ENCODE assay signal across 8 mouse cellular contexts in the genomic region with DNA sequence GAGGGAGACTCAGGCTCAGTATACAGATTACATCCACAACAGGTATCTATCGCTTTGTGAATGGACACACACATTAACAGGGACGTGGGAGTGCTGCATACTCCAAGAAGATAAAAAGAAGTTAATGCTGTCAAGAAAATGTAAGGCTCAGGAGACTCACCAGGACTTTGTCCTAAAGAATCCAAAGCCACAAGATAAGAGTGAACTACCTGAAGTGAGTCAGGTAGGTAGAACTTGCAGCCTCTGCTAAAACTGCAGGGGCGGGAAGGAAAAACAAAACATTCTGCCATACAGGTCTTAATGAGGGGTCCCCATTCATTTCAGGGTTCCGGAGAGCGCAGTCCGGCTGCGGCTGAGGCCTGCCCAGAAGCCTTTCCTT. TPM values are rescaled to one million over a fixed set of nuclear protein-coding genes. Genes with fewer than 3 reads are reported as not detected.
DNase-seq lines count a peak whose midpoint lies in the region; ATAC-seq lines count a peak whose summit lies in the region.

No protein-coding gene starts in this region.

- no peaks in the 10 kb centered on the region for H3K27me3 ChIP-seq in neural tube, embryonic 11.5 days (ENCODE audit: control insufficient read depth, insufficient read depth, low read length)
- no peaks in the 10 kb centered on the region for H3K27me3 ChIP-seq in limb, embryonic 15.5 days
- H3K27me3 ChIP-seq in stomach, embryonic 16.5 days (ENCODE audit: control insufficient read depth, insufficient read depth, low read length) = no peaks in the 10 kb centered on the region

- H3K9ac ChIP-seq in neural tube, embryonic 11.5 days (ENCODE audit: low read length) = peak overlapping the region; percentile 85
- peak overlapping the region; percentile 95 for H3K9ac ChIP-seq in limb, embryonic 15.5 days
- peak overlapping the region; percentile 95 for H3K9ac ChIP-seq in stomach, embryonic 16.5 days (ENCODE audit: low read length)

- no peaks in the 10 kb centered on the region for H3K36me3 ChIP-seq in neural tube, embryonic 11.5 days (ENCODE audit: control insufficient read depth, insufficient read depth, low read length)
- H3K36me3 ChIP-seq in limb, embryonic 15.5 days = no peaks in the 10 kb centered on the region
- H3K36me3 ChIP-seq in stomach, embryonic 16.5 days (ENCODE audit: control insufficient read depth, insufficient read depth, low read length) = no peaks in the 10 kb centered on the region

- DNase-seq in embryo, embryonic 10.5 days (ENCODE audit: low spot score) = peak; percentile 1
- no peak for DNase-seq in embryo, embryonic 9.5 days (ENCODE audit: extremely low spot score)
- DNase-seq in neural tube, embryonic 11.5 days (ENCODE audit: low spot score) = no peak
- DNase-seq in neural tube, embryonic 10.5 days (ENCODE audit: extremely low spot score, low spot score) = no peak
- DNase-seq in right cerebral cortex, postnatal 25 days = no peak

- no peak for ATAC-seq in neural tube, embryonic 11.5 days (ENCODE audit: insufficient read depth, low FRiP score, low TSS enrichment)
- no peak for ATAC-seq in limb, embryonic 15.5 days (ENCODE audit: insufficient number of reproducible peaks, low FRiP score, low TSS enrichment, low read depth)
- no peak for ATAC-seq in stomach, embryonic 16.5 days (ENCODE audit: insufficient read depth, low FRiP score)
- ATAC-seq in frontal cortex, adult (ENCODE audit: low TSS enrichment) = no peak

- no peaks in the 10 kb centered on the region for H3K9me3 ChIP-seq in neural tube, embryonic 11.5 days (ENCODE audit: control insufficient read depth, low read length)
- no peaks in the 10 kb centered on the region for H3K9me3 ChIP-seq in limb, embryonic 15.5 days
- no peaks in the 10 kb centered on the region for H3K9me3 ChIP-seq in stomach, embryonic 16.5 days (replicated peaks; ENCODE audit: control insufficient read depth, low read length)

- H3K27ac ChIP-seq in neural tube, embryonic 11.5 days (ENCODE audit: low read depth, low read length) = no peak overlapping the region
- peak overlapping the region; percentile 89; the same call in 1 of the 2 replicates for H3K27ac ChIP-seq in limb, embryonic 15.5 days
- H3K27ac ChIP-seq in stomach, embryonic 16.5 days (ENCODE audit: low read length) = peak overlapping the region; percentile 74; the same call in 1 of the 2 replicates

- 15% methylated on average over 7 of the region's 7 CpGs for WGBS in neural tube, embryonic 11.5 days
- 11% methylated on average over 7 of the region's 7 CpGs for WGBS in limb, embryonic 15.5 days
- 9% methylated on average over 7 of the region's 7 CpGs for WGBS in stomach, embryonic 16.5 days

- peak overlapping the region; percentile 96 for H3K4me3 ChIP-seq in neural tube, embryonic 11.5 days (ENCODE audit: low read depth, low read length)
- peak overlapping the region; percentile 99 for H3K4me3 ChIP-seq in limb, embryonic 15.5 days
- H3K4me3 ChIP-seq in stomach, embryonic 16.5 days (replicated peaks; ENCODE audit: low read length) = peak overlapping the region; percentile 77

- peak overlapping the region; percentile 81 for H3K4me2 ChIP-seq in neural tube, embryonic 11.5 days (ENCODE audit: low read depth)
- H3K4me2 ChIP-seq in limb, embryonic 15.5 days = peak overlapping the region; percentile 77
- peak overlapping the region; percentile 83 for H3K4me2 ChIP-seq in stomach, embryonic 16.5 days (ENCODE audit: low read depth, low read length)

- peaks cover 26% of the 10 kb centered on the region for H3K4me1 ChIP-seq in neural tube, embryonic 11.5 days (ENCODE audit: control insufficient read depth, insufficient read depth, low read length)
- H3K4me1 ChIP-seq in limb, embryonic 15.5 days = peaks cover 25% of the 10 kb centered on the region
- peaks cover 39% of the 10 kb centered on the region for H3K4me1 ChIP-seq in stomach, embryonic 16.5 days (ENCODE audit: control insufficient read depth, insufficient read depth, low read length)

RNA-seq across cellular contexts. Expression of gene Gatad2a, which starts 23.1 kb away (rescaled TPM):
- polyA plus RNA-seq in neural tube, embryonic 11.5 days (2014; fragmentation: Nextera tagmentation; extraction: Ambion mirVana) = 80.7 and 92.7 TPM in 2 replicates
- 36.3 and 39.7 TPM in 2 replicates for polyA plus RNA-seq in limb, embryonic 15.5 days (2015; fragmentation: Nextera tagmentation; extraction: Ambion mirVana)
- polyA plus RNA-seq in stomach, embryonic 16.5 days (2015; fragmentation: Nextera tagmentation; extraction: Ambion mirVana) = 29.7 and 32.3 TPM in 2 replicates
